Mouse (Mus musculus) cerebellum, adult 18-20 months (tissue): ENCODE measurements around the gene Acaca.

Source experiments
- DNase-seq, 2 experiments: peaks; one replicate each; pipeline ENCODE4 v3.0.0; 2021

Acaca gene

GRCm38 (mm10) chr11:84406733-84407132 lies 277.3 kb downstream of the Acaca start:
- no peak for DNase-seq

- no peak for DNase-seq
These were observed 280.9 kb downstream of the Acaca start for GRCm38 (mm10) chr11:84410383-84410782.

GRCm38 (mm10) chr11:84410879-84411641 lies 281.6 kb downstream of the Acaca start:
- DNase-seq: no peak

- no peak for DNase-seq
These were observed 282.2 kb downstream of the Acaca start for GRCm38 (mm10) chr11:84411642-84412018.

GRCm38 (mm10) chr11:84412201-84412934 lies 282.9 kb downstream of the Acaca start:
- no peak for DNase-seq

GRCm38 (mm10) chr11:84413111-84413510 lies 283.6 kb downstream of the Acaca start:
- no peak for DNase-seq

GRCm38 (mm10) chr11:84420779-84421178 lies 291.3 kb downstream of the Acaca start:
- DNase-seq: no peak

GRCm38 (mm10) chr11:84425736-84426632 lies 296.5 kb downstream of the Acaca start:
- no peak for DNase-seq

GRCm38 (mm10) chr11:84426633-84426998 lies 297.1 kb downstream of the Acaca start:
- no peak for DNase-seq

- peak; percentile 45 to 51 for DNase-seq
These were observed 300.1 kb downstream of the Acaca start for GRCm38 (mm10) chr11:84429581-84429980.

GRCm38 (mm10) chr11:84430336-84430735 lies 300.9 kb downstream of the Acaca start:
- DNase-seq: no peak

GRCm38 (mm10) chr11:84434879-84435278 lies 305.4 kb downstream of the Acaca start:
- DNase-seq: no peak

- DNase-seq: peak; percentile 29 to 37
These were observed 310.9 kb downstream of the Acaca start for GRCm38 (mm10) chr11:84440402-84440801.

GRCm38 (mm10) chr11:84442554-84443331 lies 313.3 kb downstream of the Acaca start:
- DNase-seq: no peak
